Mouse (Mus musculus): Measurements from ENCODE around the gene Cdk6.
"Not testable (repeated sequence)": the region's sequence is repeated elsewhere in the genome, so short reads cannot be mapped to it uniquely, and the experiment has no call there.

Cdk6 gene

GRCm38 (mm10) chr5:3442524-3442923 is 101.2 kb downstream of the Cdk6 start:
- DNase-seq, result not testable (repeated sequence)

- DNase-seq, result not testable (repeated sequence)
Measured at GRCm38 (mm10) chr5:3451233-3451632, 109.9 kb downstream of the Cdk6 start.

- DNase-seq, result not testable (repeated sequence)
Measured at GRCm38 (mm10) chr5:3453946-3454345, 112.7 kb downstream of the Cdk6 start.

GRCm38 (mm10) chr5:3460907-3461306 is 119.6 kb downstream of the Cdk6 start:
- no peak for DNase-seq

- no peak for DNase-seq
Measured at GRCm38 (mm10) chr5:3461401-3461800, 120.1 kb downstream of the Cdk6 start.

GRCm38 (mm10) chr5:3462897-3463757 is 121.8 kb downstream of the Cdk6 start:
- no peak for DNase-seq

- DNase-seq, result no peak
Measured at GRCm38 (mm10) chr5:3463758-3464157, 122.5 kb downstream of the Cdk6 start.

- DNase-seq, result no peak
Measured at GRCm38 (mm10) chr5:3466069-3466877, 125.0 kb downstream of the Cdk6 start.

GRCm38 (mm10) chr5:3470866-3471265 is 129.6 kb downstream of the Cdk6 start:
- DNase-seq, result no peak

- DNase-seq, result no peak
Measured at GRCm38 (mm10) chr5:3472311-3473156, 131.2 kb downstream of the Cdk6 start.

GRCm38 (mm10) chr5:3477711-3478110 is 136.4 kb downstream of the Cdk6 start:
- DNase-seq, result no peak

- DNase-seq, result no peak
Measured at GRCm38 (mm10) chr5:3478216-3478615, 136.9 kb downstream of the Cdk6 start.

GRCm38 (mm10) chr5:3479016-3479795 is 137.9 kb downstream of the Cdk6 start:
- DNase-seq, result no peak

- DNase-seq, result no peak
Measured at GRCm38 (mm10) chr5:3480637-3481395, 139.5 kb downstream of the Cdk6 start.

- no peak for DNase-seq
Measured at GRCm38 (mm10) chr5:3482474-3482873, 141.2 kb downstream of the Cdk6 start.

GRCm38 (mm10) chr5:3483054-3483722 is 141.9 kb downstream of the Cdk6 start:
- no peak for DNase-seq

GRCm38 (mm10) chr5:3486579-3487282 is 145.4 kb downstream of the Cdk6 start:
- no peak for DNase-seq

- DNase-seq, result no peak
Measured at GRCm38 (mm10) chr5:3488146-3488774, 147.0 kb downstream of the Cdk6 start.

GRCm38 (mm10) chr5:3490358-3490757 is 149.1 kb downstream of the Cdk6 start:
- DNase-seq, result no peak

GRCm38 (mm10) chr5:3491084-3491483 is 149.8 kb downstream of the Cdk6 start:
- no peak for DNase-seq

Measured in cerebellum, adult 8-10 months (tissue).